Mouse (Mus musculus): Measurements from ENCODE around the gene Clec4f.
"Not testable (repeated sequence)": the region's sequence is repeated elsewhere in the genome, so short reads cannot be mapped to it uniquely, and the experiment has no call there.

Gene Clec4f

GRCm38 (mm10) chr6:83634106-83634505 is 21.9 kb downstream of the Clec4f start:
- not testable (repeated sequence) for DNase-seq (ENCODE audit: low spot score in 2 of 2)

- no peak for DNase-seq (ENCODE audit: low spot score in 2 of 2)
Observed at GRCm38 (mm10) chr6:83631815-83632214, 24.2 kb downstream of the Clec4f start.

- DNase-seq (ENCODE audit: low spot score in 2 of 2): no peak
Observed at GRCm38 (mm10) chr6:83626781-83627180, 29.2 kb downstream of the Clec4f start.

GRCm38 (mm10) chr6:83619955-83620354 is 36.0 kb downstream of the Clec4f start:
- no peak for DNase-seq (ENCODE audit: low spot score in 2 of 2)

GRCm38 (mm10) chr6:83617581-83618335 is 38.2 kb downstream of the Clec4f start:
- DNase-seq (ENCODE audit: low spot score in 2 of 2): no peak

- DNase-seq (ENCODE audit: low spot score in 2 of 2): no peak
Observed at GRCm38 (mm10) chr6:83616512-83616911, 39.5 kb downstream of the Clec4f start.

GRCm38 (mm10) chr6:83614469-83614868 is 41.5 kb downstream of the Clec4f start:
- no peak for DNase-seq (ENCODE audit: low spot score in 2 of 2)

- no peak for DNase-seq (ENCODE audit: low spot score in 2 of 2)
Observed at GRCm38 (mm10) chr6:83612976-83613375, 43.0 kb downstream of the Clec4f start.

- no peak for DNase-seq (ENCODE audit: low spot score in 2 of 2)
Observed at GRCm38 (mm10) chr6:83599636-83600174, 56.3 kb downstream of the Clec4f start.

GRCm38 (mm10) chr6:83599060-83599550 is 56.9 kb downstream of the Clec4f start:
- DNase-seq (ENCODE audit: low spot score in 2 of 2): no peak

- peak in 1 of 2 experiments; percentile 16 for DNase-seq (ENCODE audit: low spot score in 2 of 2)
Observed at GRCm38 (mm10) chr6:83598646-83599045, 57.3 kb downstream of the Clec4f start.

- no peak for DNase-seq (ENCODE audit: low spot score in 2 of 2)
Observed at GRCm38 (mm10) chr6:83597988-83598387, 58.0 kb downstream of the Clec4f start.

- DNase-seq (ENCODE audit: low spot score in 2 of 2): no peak
Observed at GRCm38 (mm10) chr6:83595035-83595434, 61.0 kb downstream of the Clec4f start.

Measured in frontal cortex, postnatal 25 days (tissue).